Mouse (Mus musculus) midbrain, embryonic 16.5 days (tissue): Measurements from ENCODE around the gene Hist1h2bq. TPM values are rescaled to one million over a fixed set of nuclear protein-coding genes. Genes with fewer than 3 reads are reported as not detected.

Experiments
- microRNA-seq: library from miRNA; unstranded; fragments of <30 nt; microRNA quantifications from one replicate; pipeline ENCODE4, GENCODE M21; 2017
- polyA plus RNA-seq: library from polyadenylated mRNA; unstranded; fragments of >200 nt; fragmentation: Nextera tagmentation; extraction: Ambion mirVana; gene quantifications from 2 replicates; pipeline ENCODE4 v1.2.1, GENCODE M21; 2015

The Hist1h2bq gene
- polyA plus RNA-seq, 1 experiment from 2014 or later, result 3.5 TPM

Small RNA genes lying within 50 kb of the gene (microRNA-seq; reads per million reads assigned to microRNA genes)
- gene Gm19658 (not detected), gene Gm44346 (not detected), gene Gm44466 (not detected)

Other genes starting within 250 kb of the Hist1h2bq start
- not detected in 2 replicates for gene Olfr1364, start 228.4 kb downstream of the Hist1h2bq start, polyA plus RNA-seq
- not detected in 2 replicates for gene Olfr1362, start 196.2 kb downstream of the Hist1h2bq start, polyA plus RNA-seq
- 0.07 TPM in 1 of 2 replicates, not detected in the other for gene Olfr11, start 167.7 kb downstream of the Hist1h2bq start, polyA plus RNA-seq
- gene Olfr1361, start 146.8 kb downstream of the Hist1h2bq start, polyA plus RNA-seq, result not detected in 2 replicates
- gene Olfr1360, start 132.8 kb downstream of the Hist1h2bq start, polyA plus RNA-seq, result not detected in 2 replicates
- not detected in 2 replicates for gene Olfr1359, start 112.1 kb downstream of the Hist1h2bq start, polyA plus RNA-seq
- gene Hist1h2bl, start 94.1 kb downstream of the Hist1h2bq start, polyA plus RNA-seq, result not detected in 2 replicates
- gene Hist1h2ai, start 93.8 kb downstream of the Hist1h2bq start, polyA plus RNA-seq, result 3.5 and 9.7 TPM in 2 replicates
- 3.4 TPM in 1 of 2 replicates, not detected in the other for gene Hist1h3h, start 92.5 kb downstream of the Hist1h2bq start, polyA plus RNA-seq
- gene Hist1h2bm, start 88.2 kb downstream of the Hist1h2bq start, polyA plus RNA-seq, result 1.2 and 1.4 TPM in 2 replicates
- 0.40 and 0.80 TPM in 2 replicates for gene Hist1h4j, start 75.1 kb downstream of the Hist1h2bq start, polyA plus RNA-seq
- 2.7 TPM in 1 of 2 replicates, not detected in the other for gene Hist1h4k, start 59.7 kb downstream of the Hist1h2bq start, polyA plus RNA-seq
- gene Hist1h2ak, start 56.4 kb downstream of the Hist1h2bq start, polyA plus RNA-seq, result 4.9 and 5.7 TPM in 2 replicates
- 1.1 TPM in 1 of 2 replicates, not detected in the other for gene Hist1h2bn, start 56.1 kb downstream of the Hist1h2bq start, polyA plus RNA-seq
- 0.69 and 2.4 TPM in 2 replicates for gene Hist1h1b, start 29.6 kb downstream of the Hist1h2bq start, polyA plus RNA-seq
- 13.1 and 17.6 TPM in 2 replicates for gene Hist1h3i, start 26.8 kb downstream of the Hist1h2bq start, polyA plus RNA-seq
- not detected in 2 replicates for gene Hist1h2an, start 23.0 kb downstream of the Hist1h2bq start, polyA plus RNA-seq
- 0.72 TPM in 1 of 2 replicates, not detected in the other for gene Hist1h2bp, start 22.7 kb downstream of the Hist1h2bq start, polyA plus RNA-seq
- gene Hist1h2ao, start 268 bp upstream of the Hist1h2bq start, polyA plus RNA-seq, result not detected in 2 replicates
- 3.7 TPM in 1 of 2 replicates, not detected in the other for gene Hist1h4m, start 1.5 kb upstream of the Hist1h2bq start, polyA plus RNA-seq
- gene Hist1h4n, start 22.0 kb upstream of the Hist1h2bq start, polyA plus RNA-seq, result 2.6 and 2.8 TPM in 2 replicates
- gene Hist1h2ap, start 23.3 kb upstream of the Hist1h2bq start, polyA plus RNA-seq, result 276 and 359 TPM in 2 replicates
- gene Hist1h2br, start 23.5 kb upstream of the Hist1h2bq start, polyA plus RNA-seq, result 2.9 and 3.5 TPM in 2 replicates
- 12.0 and 13.7 TPM in 2 replicates for gene Zfp184, start 134.9 kb upstream of the Hist1h2bq start, polyA plus RNA-seq
- not detected in 2 replicates for gene Pom121l2, start 171.0 kb upstream of the Hist1h2bq start, polyA plus RNA-seq
- not detected in 2 replicates for gene Prss16, start 199.5 kb upstream of the Hist1h2bq start, polyA plus RNA-seq
- gene Hist1h2ah, start 225.4 kb upstream of the Hist1h2bq start, polyA plus RNA-seq, result not detected in 2 replicates
- gene Hist1h2bk, start 225.7 kb upstream of the Hist1h2bq start, polyA plus RNA-seq, result 1.3 TPM in 1 of 2 replicates, not detected in the other
- 4.0 and 4.9 TPM in 2 replicates for gene Hist1h4i, start 231.2 kb upstream of the Hist1h2bq start, polyA plus RNA-seq
- 1.8 and 8.3 TPM in 2 replicates for gene Hist1h2ag, start 232.7 kb upstream of the Hist1h2bq start, polyA plus RNA-seq
- gene Hist1h2bj, start 233.0 kb upstream of the Hist1h2bq start, polyA plus RNA-seq, result 1.5 and 2.3 TPM in 2 replicates